Mouse (Mus musculus): ENCODE measurements around the gene Lmo4.

- no peak for TF ChIP-seq EP300 (IDR thresholded peaks at IDR 0.05; ENCODE audit: insufficient read depth, low read depth, low read length)
- no peak for TF ChIP-seq POLR2A (IDR thresholded peaks at IDR 0.05; ENCODE audit: insufficient read depth, low read length)
Observed at GRCm38 (mm10) chr3:144147244-144147643, 57.8 kb downstream of the Lmo4 start.

Measured in ES-Bruce4 (cell line).